Mouse (Mus musculus): Measurements from ENCODE around the gene Hist1h2ae. TPM values are rescaled to one million over a fixed set of nuclear protein-coding genes. Genes with fewer than 3 reads are reported as not detected.

Hist1h2ae gene
- polyA plus RNA-seq (2012; rRNA removed): 15.1 and 16.2 TPM in 2 replicates

DNA sequence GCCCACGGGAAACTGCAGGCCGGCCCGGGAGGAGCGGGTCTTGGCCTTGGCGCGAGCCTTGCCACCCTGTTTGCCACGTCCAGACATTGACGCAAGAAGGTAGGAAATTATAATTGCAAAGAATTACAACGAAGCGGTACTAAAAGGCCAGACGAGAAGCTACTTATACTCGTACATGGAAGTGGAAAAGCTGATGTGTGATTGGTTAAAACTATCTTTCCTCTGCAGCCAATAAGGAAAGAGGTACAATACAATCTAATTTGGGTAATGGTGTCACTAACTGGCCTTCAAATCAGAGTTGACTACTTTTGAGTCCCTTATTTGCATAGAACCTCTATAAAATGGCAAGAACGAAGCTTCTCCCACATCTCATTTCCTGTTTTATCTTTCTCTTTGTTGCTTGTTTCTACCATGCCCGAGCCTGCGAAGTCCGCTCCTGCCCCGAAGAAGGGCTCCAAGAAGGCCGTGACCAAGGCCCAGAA, at the start of gene Hist1h2ae, which contains the start of gene Hist1h2bg:
Hist1h2ae (minus strand) TSS at position 199 of the 482 bp plus-strand sequence.
Hist1h2bg (plus strand) TSS at position 375 of the 482 bp plus-strand sequence.

DNA sequence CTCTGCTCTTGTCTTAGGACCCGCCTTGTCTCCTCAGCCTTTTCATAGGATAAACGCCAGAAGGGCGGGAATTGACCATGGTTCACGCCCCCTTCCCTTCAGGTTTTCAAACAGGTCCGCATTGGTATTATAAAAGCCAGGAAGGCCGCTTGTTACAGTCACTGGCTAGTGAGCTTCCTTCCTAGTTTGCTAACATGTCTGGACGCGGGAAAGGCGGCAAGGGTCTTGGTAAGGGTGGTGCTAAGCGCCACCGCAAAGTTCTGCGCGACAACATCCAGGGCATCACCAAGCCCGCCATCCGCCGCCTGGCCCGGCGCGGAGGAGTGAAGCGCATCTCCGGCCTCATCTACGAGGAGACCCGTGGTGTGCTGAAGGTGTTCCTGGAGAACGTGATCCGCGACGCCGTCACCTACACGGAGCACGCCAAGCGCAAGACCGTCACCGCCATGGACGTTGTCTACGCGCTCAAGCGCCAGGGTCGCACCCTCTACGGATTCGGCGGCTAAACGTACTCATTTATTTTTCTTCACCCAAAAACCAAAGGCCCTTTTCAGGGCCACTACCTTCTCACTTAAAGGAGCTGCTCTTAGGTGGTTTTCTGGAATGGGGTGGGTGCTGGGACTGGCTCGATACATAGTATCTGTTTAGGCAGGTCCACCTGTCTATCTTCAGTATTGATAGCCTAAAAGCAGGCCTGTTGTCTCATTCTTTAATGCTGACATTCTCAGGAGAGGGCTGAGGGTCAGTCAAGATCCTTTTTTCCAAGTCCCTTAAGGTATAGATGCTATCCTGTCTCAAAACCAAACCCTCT, 10.6 kb upstream of the Hist1h2ae start, which contains the start of gene Hist1h4d:
Hist1h4d (plus strand) TSS at position 191 of the 811 bp plus-strand sequence.

DNA sequence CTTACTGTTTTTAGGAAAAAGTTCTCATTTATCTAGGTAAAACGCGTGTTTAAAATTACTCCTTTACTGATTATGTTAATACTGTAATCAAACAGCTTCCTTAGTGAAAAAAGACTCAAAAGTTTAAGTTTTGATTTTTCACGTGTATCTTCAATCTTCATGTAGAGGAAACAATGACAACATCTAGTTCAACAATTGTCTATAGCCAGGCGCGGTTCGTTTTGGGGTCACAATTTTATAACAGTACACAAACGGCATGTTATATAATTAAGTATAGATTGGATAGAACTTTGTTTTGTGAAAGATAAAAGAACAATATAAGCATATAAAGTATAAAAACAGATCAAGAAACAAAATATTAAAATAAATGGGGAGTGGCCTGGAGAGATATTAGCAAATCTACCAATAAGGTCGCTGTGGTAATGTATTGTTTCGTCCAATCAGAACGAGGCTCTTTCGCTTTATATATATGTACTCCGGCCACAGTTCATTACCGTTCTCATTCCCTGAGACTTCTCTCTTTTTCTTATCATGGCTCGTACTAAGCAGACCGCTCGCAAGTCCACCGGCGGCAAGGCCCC, 4.3 kb upstream of the Hist1h2ae start, which contains the start of gene Hist1h3d:
Hist1h3d (plus strand) TSS at position 493 of the 581 bp plus-strand sequence.

DNA sequence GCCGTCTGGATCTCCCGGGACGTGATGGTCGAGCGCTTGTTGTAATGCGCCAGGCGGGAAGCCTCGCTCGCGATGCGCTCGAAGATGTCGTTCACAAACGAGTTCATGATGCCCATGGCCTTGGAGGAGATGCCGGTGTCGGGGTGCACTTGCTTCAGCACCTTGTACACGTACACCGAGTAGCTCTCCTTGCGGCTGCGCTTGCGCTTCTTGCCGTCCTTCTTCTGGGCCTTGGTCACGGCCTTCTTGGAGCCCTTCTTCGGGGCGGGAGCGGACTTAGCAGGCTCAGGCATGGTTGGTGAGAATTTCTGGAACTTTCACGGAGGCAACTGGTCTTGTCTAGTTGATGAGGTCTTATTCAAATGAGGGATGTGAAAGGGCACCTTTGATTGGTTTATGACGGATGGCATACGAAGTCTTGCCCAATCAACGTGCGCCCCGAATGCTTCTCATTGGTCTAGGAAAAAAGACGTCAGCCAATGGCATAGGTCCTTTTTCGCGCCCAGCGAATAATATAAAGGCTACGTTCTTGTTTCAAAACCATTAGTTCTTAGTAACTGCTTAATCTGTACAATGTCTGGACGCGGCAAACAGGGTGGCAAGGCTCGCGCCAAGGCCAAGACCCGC, 3.0 kb upstream of the Hist1h2ae start, which contains the start of the genes Hist1h2bf and Hist1h2ad:
Hist1h2bf (minus strand) TSS at position 299 of the 627 bp plus-strand sequence.
Hist1h2ad (plus strand) TSS at position 484 of the 627 bp plus-strand sequence.

DNA sequence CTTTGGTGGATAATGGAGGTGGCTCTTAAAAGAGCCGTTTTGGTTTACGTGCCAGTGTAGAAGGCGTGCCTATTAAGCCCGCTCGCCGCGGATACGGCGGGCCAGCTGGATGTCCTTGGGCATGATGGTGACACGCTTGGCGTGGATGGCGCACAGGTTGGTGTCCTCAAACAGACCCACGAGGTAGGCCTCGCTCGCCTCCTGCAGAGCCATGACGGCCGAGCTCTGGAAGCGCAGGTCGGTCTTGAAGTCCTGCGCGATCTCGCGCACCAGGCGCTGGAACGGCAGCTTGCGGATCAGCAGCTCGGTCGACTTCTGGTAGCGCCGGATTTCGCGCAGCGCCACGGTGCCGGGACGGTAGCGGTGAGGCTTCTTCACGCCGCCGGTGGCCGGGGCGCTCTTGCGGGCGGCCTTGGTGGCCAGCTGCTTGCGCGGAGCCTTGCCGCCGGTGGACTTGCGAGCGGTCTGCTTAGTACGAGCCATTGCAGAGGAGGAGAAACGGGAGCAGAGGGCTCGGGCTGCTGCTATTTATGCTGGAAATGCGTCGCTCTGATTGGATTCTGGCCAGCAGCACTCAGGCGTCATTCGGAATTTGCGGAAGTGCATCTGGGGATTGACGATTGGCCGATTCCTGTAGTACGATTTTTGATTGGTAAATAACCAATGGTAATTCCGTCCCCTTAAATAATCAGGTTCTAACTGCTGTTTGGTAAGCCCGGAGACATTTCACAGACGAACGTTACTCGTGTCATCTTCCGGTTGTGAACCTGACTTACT, 8.9 kb downstream of the Hist1h2ae start, which contains the start of gene Hist1h3e:
Hist1h3e (minus strand) TSS at position 487 of the 777 bp plus-strand sequence.

DNA sequence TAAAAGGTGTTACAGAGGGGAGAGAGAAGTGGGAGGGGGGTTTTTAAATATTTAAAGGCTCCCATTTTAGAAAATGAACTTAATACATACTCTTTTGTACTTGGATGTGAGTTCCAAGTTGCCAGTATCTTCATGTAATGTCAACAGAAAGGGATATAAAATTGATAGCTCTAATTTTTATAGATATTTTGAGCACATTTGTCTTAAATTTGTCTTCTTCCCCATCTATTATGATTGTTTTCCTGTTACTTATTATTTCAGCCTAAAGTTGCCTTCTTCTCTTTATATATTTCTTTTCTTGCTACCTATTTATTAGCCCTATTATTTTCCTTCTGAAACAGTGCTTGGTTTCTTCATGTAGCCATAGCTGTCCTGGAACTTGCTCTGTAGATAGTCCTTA, 18.1 kb downstream of the Hist1h2ae start, which contains the start of gene Hist1h1d:
Hist1h1d (plus strand) TSS at position 301 of the 400 bp plus-strand sequence.

DNA sequence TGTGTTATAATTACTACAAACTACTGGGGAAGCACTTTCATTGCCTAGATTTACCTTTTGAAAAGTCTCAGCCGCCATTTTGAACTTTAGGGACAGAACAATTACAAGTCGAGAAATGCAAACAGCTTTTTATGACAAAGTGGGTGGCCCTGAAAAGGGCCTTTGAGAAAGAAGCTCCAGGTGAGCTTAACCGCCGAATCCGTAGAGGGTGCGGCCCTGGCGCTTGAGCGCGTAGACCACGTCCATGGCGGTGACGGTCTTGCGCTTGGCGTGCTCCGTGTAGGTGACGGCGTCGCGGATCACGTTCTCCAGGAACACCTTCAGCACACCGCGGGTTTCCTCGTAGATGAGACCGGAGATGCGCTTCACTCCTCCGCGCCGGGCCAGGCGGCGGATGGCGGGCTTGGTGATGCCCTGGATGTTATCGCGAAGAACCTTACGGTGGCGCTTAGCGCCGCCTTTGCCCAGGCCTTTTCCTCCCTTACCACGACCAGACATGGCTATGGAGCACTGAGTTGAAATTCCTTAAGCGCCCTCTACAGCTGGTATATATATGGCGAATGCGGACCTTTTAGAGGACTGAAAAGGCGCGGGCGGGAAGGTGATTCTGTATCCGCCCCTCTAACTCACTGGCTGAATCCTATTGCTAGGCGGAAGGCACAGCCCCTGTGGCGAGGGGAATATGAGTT, 19.7 kb downstream of the Hist1h2ae start, which contains the start of gene Hist1h4f:
Hist1h4f (minus strand) TSS at position 503 of the 689 bp plus-strand sequence.

DNA sequence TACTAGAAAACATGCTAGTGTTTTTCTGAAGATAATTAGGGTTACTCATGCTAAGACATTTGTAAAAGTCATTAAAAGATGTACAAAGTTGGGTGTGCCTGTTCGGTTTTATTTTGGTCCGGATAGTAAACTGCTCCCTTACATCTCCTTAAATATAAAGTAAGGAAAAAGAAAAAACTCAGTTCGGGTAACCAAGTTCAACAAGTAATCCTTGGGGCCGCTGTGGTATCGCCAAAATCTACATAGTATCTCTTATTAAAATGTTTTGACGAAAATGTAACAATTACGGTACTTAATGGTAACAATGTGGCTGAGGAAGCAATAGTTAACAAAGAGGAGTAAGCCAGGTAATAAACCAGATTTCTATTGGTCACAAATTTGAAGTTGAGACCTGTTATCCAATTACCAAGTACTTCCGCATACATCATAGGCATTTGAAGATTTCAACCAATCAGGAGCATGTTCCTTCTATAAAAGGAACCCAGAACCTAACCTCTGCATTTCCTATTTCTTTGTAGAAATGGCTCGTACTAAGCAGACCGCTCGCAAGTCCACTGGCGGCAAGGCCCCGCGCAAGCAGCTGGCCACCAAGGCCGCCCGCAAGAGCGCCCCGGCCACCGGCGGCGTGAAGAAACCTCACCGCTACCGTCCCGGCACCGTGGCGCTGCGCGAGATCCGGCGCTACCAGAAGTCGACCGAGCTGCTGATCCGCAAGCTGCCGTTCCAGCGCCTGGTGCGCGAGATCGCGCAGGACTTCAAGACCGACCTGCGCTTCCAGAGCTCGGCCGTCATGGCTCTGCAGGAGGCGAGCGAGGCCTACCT, 26.8 kb downstream of the Hist1h2ae start, which contains the start of gene Hist1h3f:
Hist1h3f (plus strand) TSS at position 88 of the 822 bp plus-strand sequence.

DNA sequence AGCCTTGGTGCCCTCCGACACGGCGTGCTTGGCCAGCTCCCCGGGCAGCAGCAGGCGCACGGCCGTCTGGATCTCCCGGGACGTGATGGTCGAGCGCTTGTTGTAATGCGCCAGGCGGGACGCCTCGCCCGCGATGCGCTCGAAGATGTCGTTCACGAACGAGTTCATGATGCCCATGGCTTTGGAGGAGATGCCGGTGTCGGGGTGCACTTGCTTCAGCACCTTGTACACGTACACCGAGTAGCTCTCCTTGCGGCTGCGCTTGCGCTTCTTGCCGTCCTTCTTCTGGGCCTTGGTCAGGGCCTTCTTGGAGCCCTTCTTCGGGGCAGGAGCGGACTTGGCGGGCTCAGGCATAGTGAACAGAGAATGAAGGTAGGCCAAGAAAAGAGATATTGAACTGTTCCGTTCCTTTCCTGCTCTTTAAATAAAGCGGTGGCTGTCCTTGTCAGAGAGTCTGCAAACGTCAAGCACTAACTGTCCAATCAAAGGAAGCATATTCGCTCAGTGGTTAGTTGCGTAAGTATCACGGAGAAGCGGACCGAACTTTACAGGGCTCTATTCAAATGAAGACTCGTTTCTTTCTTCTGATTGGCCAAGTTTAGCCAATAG, 27.9 kb downstream of the Hist1h2ae start, which contains the start of gene Hist1h2bh:
Hist1h2bh (minus strand) TSS at position 394 of the 609 bp plus-strand sequence.

DNA sequence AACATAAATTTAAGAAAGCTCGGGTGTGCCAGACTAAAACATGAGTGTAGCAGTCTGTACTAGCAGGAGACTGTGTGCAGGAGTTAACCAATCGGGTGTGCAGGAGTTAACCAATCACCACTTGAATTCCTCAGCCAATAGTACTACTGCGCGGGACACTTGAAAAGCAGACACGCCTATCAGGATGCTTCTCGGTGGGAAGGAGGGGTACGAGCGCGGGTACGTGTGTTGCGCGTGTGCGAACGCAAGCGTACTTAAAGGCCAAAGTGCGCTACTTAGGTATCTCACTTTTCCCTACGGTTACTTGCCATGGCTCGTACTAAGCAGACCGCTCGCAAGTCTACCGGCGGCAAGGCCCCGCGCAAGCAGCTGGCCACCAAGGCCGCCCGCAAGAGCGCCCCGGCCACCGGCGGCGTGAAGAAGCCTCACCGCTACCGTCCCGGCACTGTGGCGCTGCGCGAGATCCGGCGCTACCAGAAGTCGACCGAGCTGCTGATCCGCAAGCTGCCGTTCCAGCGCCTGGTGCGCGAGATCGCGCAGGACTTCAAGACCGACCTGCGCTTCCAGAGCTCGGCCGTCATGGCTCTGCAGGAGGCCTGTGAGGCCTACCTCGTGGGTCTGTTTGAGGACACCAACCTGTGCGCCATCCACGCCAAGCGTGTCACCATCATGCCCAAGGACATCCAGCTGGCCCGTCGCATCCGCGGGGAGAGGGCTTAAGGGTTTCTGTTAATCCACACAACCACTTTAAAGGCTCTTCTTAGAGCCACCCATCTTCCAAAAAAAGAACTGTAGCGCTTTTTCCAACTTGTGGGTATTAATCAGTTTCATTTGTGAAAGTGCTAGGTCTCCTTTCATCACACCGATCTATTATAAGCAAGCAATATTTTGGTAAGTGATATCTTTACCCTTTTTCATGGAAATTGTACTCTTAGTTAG, 35.6 kb downstream of the Hist1h2ae start, which contains the start of gene Hist1h3g:
Hist1h3g (plus strand) TSS at position 286 of the 939 bp plus-strand sequence.

DNA sequence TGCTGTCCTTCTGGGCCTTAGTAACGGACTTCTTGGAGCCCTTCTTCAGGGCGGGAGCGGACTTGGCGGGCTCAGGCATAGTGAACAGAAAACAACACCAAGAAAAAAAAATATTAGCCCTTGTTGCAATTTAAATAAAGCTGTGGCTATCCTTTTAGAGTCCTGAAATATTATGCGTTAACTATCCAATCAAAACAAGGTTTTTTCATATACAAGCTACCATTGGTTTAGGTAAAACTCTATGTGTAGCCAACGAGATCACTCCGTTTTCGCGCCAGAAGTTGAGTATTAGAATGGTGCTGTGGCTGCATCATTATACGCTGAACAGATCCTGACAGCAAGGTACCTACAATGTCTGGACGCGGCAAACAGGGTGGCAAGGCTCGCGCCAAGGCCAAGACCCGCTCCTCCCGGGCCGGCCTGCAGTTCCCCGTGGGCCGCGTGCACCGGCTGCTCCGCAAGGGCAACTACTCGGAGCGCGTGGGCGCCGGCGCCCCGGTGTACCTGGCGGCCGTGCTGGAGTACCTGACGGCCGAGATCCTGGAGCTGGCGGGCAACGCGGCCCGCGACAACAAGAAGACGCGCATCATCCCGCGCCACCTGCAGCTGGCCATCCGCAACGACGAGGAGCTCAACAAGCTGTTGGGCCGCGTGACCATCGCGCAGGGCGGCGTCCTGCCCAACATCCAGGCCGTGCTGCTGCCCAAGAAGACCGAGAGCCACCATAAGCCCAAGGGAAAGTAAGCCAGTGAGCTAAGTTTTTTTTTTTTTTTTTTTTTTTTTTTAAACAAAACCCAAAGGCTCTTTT, 37.3 kb downstream of the Hist1h2ae start, which contains the start of gene Hist1h2af:
Hist1h2af (plus strand) TSS at position 347 of the 808 bp plus-strand sequence.

DNA sequence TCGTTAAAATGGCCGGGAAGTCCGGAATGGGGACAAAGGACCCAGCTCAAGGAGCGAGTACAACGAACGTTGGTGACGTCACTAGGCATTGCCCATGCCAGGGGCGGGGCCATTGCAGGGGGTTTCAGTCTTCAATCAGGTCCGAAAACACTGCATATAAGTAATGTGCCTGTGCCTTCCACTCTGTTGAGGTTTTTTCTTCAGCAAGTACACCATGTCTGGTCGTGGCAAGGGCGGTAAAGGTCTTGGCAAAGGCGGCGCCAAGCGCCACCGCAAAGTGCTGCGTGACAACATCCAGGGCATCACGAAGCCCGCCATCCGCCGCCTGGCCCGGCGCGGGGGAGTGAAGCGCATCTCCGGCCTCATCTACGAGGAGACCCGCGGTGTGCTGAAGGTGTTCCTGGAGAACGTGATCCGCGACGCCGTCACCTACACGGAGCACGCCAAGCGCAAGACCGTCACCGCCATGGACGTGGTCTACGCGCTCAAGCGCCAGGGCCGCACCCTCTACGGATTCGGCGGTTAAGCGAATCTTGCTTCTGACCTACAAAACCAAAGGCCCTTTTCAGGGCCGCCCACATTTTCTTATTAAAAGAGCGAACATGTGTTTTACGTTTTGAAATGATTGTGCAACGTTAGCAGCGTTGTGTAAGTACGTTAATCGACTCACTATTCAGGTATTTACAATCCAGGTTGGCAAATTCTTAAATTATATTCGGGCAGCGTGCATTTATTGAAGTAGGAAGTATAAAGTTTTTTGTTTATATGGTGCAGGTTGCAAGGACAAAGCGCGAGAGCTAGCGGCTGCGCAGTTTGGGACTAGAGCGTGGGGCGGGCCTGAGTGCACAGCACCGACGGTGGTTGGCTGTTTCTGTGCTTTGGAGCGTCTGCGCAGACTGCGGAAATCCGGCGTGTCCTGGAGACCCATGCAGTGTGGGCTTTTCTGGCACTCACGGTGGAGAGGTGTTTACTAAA, 39.8 kb downstream of the Hist1h2ae start, which contains the start of gene Hist1h4h:
Hist1h4h (plus strand) TSS at position 150 of the 975 bp plus-strand sequence.

